Mouse (Mus musculus) small intestine, adult 2 months (tissue): ENCODE results near the gene Gm438. TPM values are rescaled to one million over a fixed set of nuclear protein-coding genes. Genes with fewer than 3 reads are reported as not detected.

ENCODE experiments used
- H3K27ac ChIP-seq: fragments of 200-500 bp; 2 replicates; pipeline ENCODE4 v1.5.1; 2012; ENCODE audit warnings: low read depth, low read length, control low read depth, inconsistent platforms; ENCODE audit not compliant: insufficient read depth
- H3K27me3 ChIP-seq: fragments of 200-500 bp; 2 replicates; pipeline ENCODE4 v1.6.1; 2012; ENCODE audit warnings: mild to moderate bottlenecking, moderate library complexity, low read length, inconsistent platforms; ENCODE audit not compliant: control insufficient read depth, insufficient read depth
- H3K36me3 ChIP-seq: fragments of 200-500 bp; 2 replicates; pipeline ENCODE4 v1.6.1; 2012; ENCODE audit warnings: mild to moderate bottlenecking, low read length, control low read depth, inconsistent platforms; ENCODE audit not compliant: control insufficient read depth, insufficient read depth
- H3K4me1 ChIP-seq: fragments of 200-500 bp; 2 replicates; pipeline ENCODE4 v1.6.1; 2012; ENCODE audit warnings: low read length, inconsistent platforms, mixed read lengths; ENCODE audit not compliant: control insufficient read depth, insufficient read depth, insufficient read length
- H3K4me3 ChIP-seq: fragments of 200-500 bp; 2 replicates; pipeline ENCODE4 v1.5.1; 2012; ENCODE audit warnings: low read depth, mild to moderate bottlenecking, control low read depth, inconsistent platforms, low read length, moderate library complexity
- CTCF ChIP-seq: fragments of 200-500 bp; IDR thresholded peaks from 2 replicates; pipeline ENCODE4 v1.5.1; 2012; ENCODE audit warnings: low read depth, mild to moderate bottlenecking, control low read depth, inconsistent platforms, low read length, moderate library complexity, mixed read lengths; ENCODE audit not compliant: insufficient replicate concordance, insufficient read length; ENCODE audit errors: extremely low read depth
- POLR2A ChIP-seq: fragments of 200-500 bp; IDR thresholded peaks from 2 replicates; pipeline ENCODE4 v1.6.1; 2012; ENCODE audit warnings: low read depth, mild to moderate bottlenecking, control low read depth, inconsistent platforms, low read length, moderate library complexity
- WGBS: fragments of 180-500 bp; shearing (Covaris S2); methylation state at CpG from one replicate; pipeline ENCODE4 v1.1.7; 2018; 5-methylcytosine and 5-hydroxymethylcytosine counted together
- polyA plus RNA-seq: library from polyadenylated mRNA; depleted of rRNA; stranded (reverse); fragments of >200 nt; gene quantifications from 2 replicates; pipeline ENCODE4 v1.2.3, GENCODE M21; 2012; rRNA removed

Gene Gm438
- polyA plus RNA-seq, 1 experiment: not detected

DNA sequence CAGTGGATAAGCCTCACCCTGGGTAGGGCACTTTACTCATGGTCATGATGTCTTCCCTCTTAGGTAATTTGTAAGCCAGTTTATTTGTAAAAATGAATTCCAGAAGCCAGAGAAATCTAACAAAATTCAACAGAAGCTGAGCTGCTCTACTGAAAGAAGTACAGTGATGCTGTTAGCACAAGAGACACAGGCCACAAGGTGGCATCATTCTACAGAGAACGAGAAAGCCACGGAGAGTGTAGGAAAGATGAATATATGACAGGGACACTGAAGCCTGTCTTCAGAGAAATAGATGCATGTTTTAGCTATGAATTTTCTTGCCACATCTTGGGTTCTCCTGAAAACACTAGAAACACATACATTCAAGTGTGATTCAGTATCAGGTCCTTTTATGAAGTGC lies 20.7 kb downstream of the Gm438 start:
- TF ChIP-seq POLR2A (no peak), CTCF (no peak)
- no peak overlapping the region for H3K4me3 ChIP-seq
- WGBS: 1% methylated on average over 2 of the region's 2 CpGs
- no peak overlapping the region for H3K27ac ChIP-seq
- no peaks in the 10 kb centered on the region for H3K27me3 ChIP-seq
- H3K36me3 ChIP-seq: no peaks in the 10 kb centered on the region
- H3K4me1 ChIP-seq: no peaks in the 10 kb centered on the region

- WGBS: 2% methylated on average over 1 of the region's 1 CpGs
- TF ChIP-seq CTCF (no peak), POLR2A (no peak)
- Histone ChIP-seq H3K4me1 (no peaks in the 10 kb centered on the region), H3K4me3 (no peak overlapping the region), H3K36me3 (no peaks in the 10 kb centered on the region), H3K27ac (no peak overlapping the region), H3K27me3 (no peaks in the 10 kb centered on the region)
Observed at GRCm38 (mm10) chr4:144749139-144749538, 37.2 kb downstream of the Gm438 start.

Other genes starting within 250 kb of the Gm438 start
- not detected in 2 replicates for gene Gm13124, start 221.4 kb downstream of the Gm438 start, polyA plus RNA-seq
- not detected in 2 replicates for gene Aadacl4, start 172.9 kb downstream of the Gm438 start, polyA plus RNA-seq
- gene Gm436, start 100.2 kb downstream of the Gm438 start, polyA plus RNA-seq: not detected in 2 replicates
- gene Gm13178, start 65.2 kb downstream of the Gm438 start, polyA plus RNA-seq: not detected in 2 replicates
- 30.7 and 71.2 TPM in 2 replicates for gene Dhrs3, start 106.2 kb upstream of the Gm438 start, polyA plus RNA-seq